Mouse (Mus musculus): Measurements from ENCODE around the gene Rab23. TPM values are rescaled to one million over a fixed set of nuclear protein-coding genes. Genes with fewer than 3 reads are reported as not detected.

Gene Rab23
- polyA plus RNA-seq, 1 experiment from 2014 or later = 2.3 TPM

GRCm38 (mm10) chr1:33751283-33751682, 31.6 kb downstream of the Rab23 start:
- ATAC-seq (no peak), DNase-seq (no peak)
- Histone ChIP-seq H3K27me3 (ENCODE audit: insufficient read depth, low read length) (no peaks in the 10 kb centered on the region), H3K27ac (ENCODE audit: low read depth) (no peak overlapping the region), H3K4me2 (ENCODE audit: low read depth, low read length) (no peak overlapping the region), H3K9ac (replicated peaks) (no peak overlapping the region), H3K36me3 (replicated peaks; ENCODE audit: insufficient read depth, low read length) (peaks cover 8% of the 10 kb centered on the region; the same call in 1 of the 2 replicates), H3K4me1 (ENCODE audit: insufficient read depth) (peaks cover 16% of the 10 kb centered on the region), H3K9me3 (ENCODE audit: low read length) (no peaks in the 10 kb centered on the region), H3K4me3 (ENCODE audit: low read depth, low read length) (no peak overlapping the region)
- TF ChIP-seq EP300 (IDR thresholded peaks at IDR 0.05; ENCODE audit: low read depth) (no peak), CTCF (IDR thresholded peaks at IDR 0.05; ENCODE audit: low read depth) (no peak)
- WGBS (ENCODE audit: insufficient replicate concordance) = 89% methylated on average over 10 of the region's 10 CpGs

GRCm38 (mm10) chr1:33754089-33754488, 34.4 kb downstream of the Rab23 start:
- Histone ChIP-seq H3K4me3 (ENCODE audit: low read depth, low read length) (no peak overlapping the region), H3K9me3 (ENCODE audit: low read length) (no peaks in the 10 kb centered on the region), H3K36me3 (replicated peaks; ENCODE audit: insufficient read depth, low read length) (0 out of 2 replicates have a peak, but pooled peaks cover 2% of the 10 kb centered on the region), H3K9ac (replicated peaks) (no peak overlapping the region), H3K4me1 (ENCODE audit: insufficient read depth) (peaks cover 32% of the 10 kb centered on the region), H3K27ac (ENCODE audit: low read depth) (no peak overlapping the region), H3K4me2 (ENCODE audit: low read depth, low read length) (no peak overlapping the region), H3K27me3 (ENCODE audit: insufficient read depth, low read length) (no peaks in the 10 kb centered on the region)
- 86% methylated on average over 17 of the region's 17 CpGs for WGBS (ENCODE audit: insufficient replicate concordance)
- TF ChIP-seq CTCF (IDR thresholded peaks at IDR 0.05; ENCODE audit: low read depth) (no peak), EP300 (IDR thresholded peaks at IDR 0.05; ENCODE audit: low read depth) (no peak)
- DNase-seq (no peak), ATAC-seq (no peak)

- peak; percentile 82 for ATAC-seq
- Histone ChIP-seq H3K4me3 (ENCODE audit: low read depth, low read length) (peak overlapping the region; percentile 79), H3K27ac (ENCODE audit: low read depth) (peak overlapping the region; percentile 75), H3K27me3 (ENCODE audit: insufficient read depth, low read length) (no peaks in the 10 kb centered on the region), H3K36me3 (replicated peaks; ENCODE audit: insufficient read depth, low read length) (no peaks in the 10 kb centered on the region), H3K4me1 (ENCODE audit: insufficient read depth) (peaks cover 32% of the 10 kb centered on the region), H3K9me3 (ENCODE audit: low read length) (no peaks in the 10 kb centered on the region), H3K9ac (replicated peaks) (peak overlapping the region; percentile 83; the same call in 1 of the 2 replicates), H3K4me2 (ENCODE audit: low read depth, low read length) (peak overlapping the region; percentile 100)
- DNase-seq = peak; percentile 81
- TF ChIP-seq CTCF (IDR thresholded peaks at IDR 0.05; ENCODE audit: low read depth) = no peak
- peak; percentile 88 for TF ChIP-seq EP300 (IDR thresholded peaks at IDR 0.05; ENCODE audit: low read depth)
- 46% methylated on average over 21 of the region's 21 CpGs for WGBS (ENCODE audit: insufficient replicate concordance)
Measured at GRCm38 (mm10) chr1:33754965-33755735, 35.5 kb downstream of the Rab23 start.

- H3K27me3 ChIP-seq (ENCODE audit: insufficient read depth, low read length) = no peaks in the 10 kb centered on the region
- H3K9ac ChIP-seq (replicated peaks) = peak overlapping the region; percentile 83
- H3K4me2 ChIP-seq (ENCODE audit: low read depth, low read length) = peak overlapping the region; percentile 100
- no peak for TF ChIP-seq EP300 (IDR thresholded peaks at IDR 0.05; ENCODE audit: low read depth)
- H3K4me1 ChIP-seq (ENCODE audit: insufficient read depth) = peaks cover 32% of the 10 kb centered on the region
- 0 out of 2 replicates have a peak, but pooled peaks cover 2% of the 10 kb centered on the region for H3K36me3 ChIP-seq (replicated peaks; ENCODE audit: insufficient read depth, low read length)
- ATAC-seq (no peak), DNase-seq (no peak)
- no peaks in the 10 kb centered on the region for H3K9me3 ChIP-seq (ENCODE audit: low read length)
- WGBS (ENCODE audit: insufficient replicate concordance) = 47% methylated on average over 7 of the region's 7 CpGs
- H3K4me3 ChIP-seq (ENCODE audit: low read depth, low read length) = peak overlapping the region; percentile 79
- peak overlapping the region; percentile 75 for H3K27ac ChIP-seq (ENCODE audit: low read depth)
Measured at GRCm38 (mm10) chr1:33755799-33756198, 36.1 kb downstream of the Rab23 start.

GRCm38 (mm10) chr1:33756258-33757032, 36.8 kb downstream of the Rab23 start:
- Histone ChIP-seq H3K27me3 (ENCODE audit: insufficient read depth, low read length) (no peaks in the 10 kb centered on the region), H3K9me3 (ENCODE audit: low read length) (no peaks in the 10 kb centered on the region), H3K4me1 (ENCODE audit: insufficient read depth) (peaks cover 32% of the 10 kb centered on the region), H3K27ac (ENCODE audit: low read depth) (peak overlapping the region; percentile 75), H3K9ac (replicated peaks) (peak overlapping the region; percentile 83), H3K4me3 (ENCODE audit: low read depth, low read length) (peak overlapping the region; percentile 79), H3K36me3 (replicated peaks; ENCODE audit: insufficient read depth, low read length) (0 out of 2 replicates have a peak, but pooled peaks cover 2% of the 10 kb centered on the region), H3K4me2 (ENCODE audit: low read depth, low read length) (peak overlapping the region; percentile 100)
- ATAC-seq = no peak
- 12% methylated on average over 18 of the region's 18 CpGs for WGBS (ENCODE audit: insufficient replicate concordance)
- DNase-seq = no peak
- TF ChIP-seq EP300 (IDR thresholded peaks at IDR 0.05; ENCODE audit: low read depth) (0 out of 2 replicates have a peak, but pooled peaks have one; percentile 25), CTCF (IDR thresholded peaks at IDR 0.05; ENCODE audit: low read depth) (no peak)

- ATAC-seq (peak; percentile 8), DNase-seq (no peak)
- TF ChIP-seq CTCF (IDR thresholded peaks at IDR 0.05; ENCODE audit: low read depth) (no peak), EP300 (IDR thresholded peaks at IDR 0.05; ENCODE audit: low read depth) (no peak)
- WGBS (ENCODE audit: insufficient replicate concordance) = 1% methylated on average over 14 of the region's 14 CpGs
- Histone ChIP-seq H3K4me2 (ENCODE audit: low read depth, low read length) (peak overlapping the region; percentile 100), H3K9me3 (ENCODE audit: low read length) (no peaks in the 10 kb centered on the region), H3K4me3 (ENCODE audit: low read depth, low read length) (peak overlapping the region; percentile 79), H3K36me3 (replicated peaks; ENCODE audit: insufficient read depth, low read length) (0 out of 2 replicates have a peak, but pooled peaks cover 2% of the 10 kb centered on the region), H3K9ac (replicated peaks) (peak overlapping the region; percentile 83), H3K27ac (ENCODE audit: low read depth) (peak overlapping the region; percentile 75), H3K27me3 (ENCODE audit: insufficient read depth, low read length) (no peaks in the 10 kb centered on the region), H3K4me1 (ENCODE audit: insufficient read depth) (peaks cover 32% of the 10 kb centered on the region)
Measured at GRCm38 (mm10) chr1:33757033-33757413, 37.3 kb downstream of the Rab23 start.
